Mouse (Mus musculus) kidney, adult 18-20 months (tissue): ENCODE data around the gene Gjc3.

Experiments used
- DNase-seq: peaks from one replicate; pipeline ENCODE4 v3.0.0; 2021

Gjc3 gene

DNA sequence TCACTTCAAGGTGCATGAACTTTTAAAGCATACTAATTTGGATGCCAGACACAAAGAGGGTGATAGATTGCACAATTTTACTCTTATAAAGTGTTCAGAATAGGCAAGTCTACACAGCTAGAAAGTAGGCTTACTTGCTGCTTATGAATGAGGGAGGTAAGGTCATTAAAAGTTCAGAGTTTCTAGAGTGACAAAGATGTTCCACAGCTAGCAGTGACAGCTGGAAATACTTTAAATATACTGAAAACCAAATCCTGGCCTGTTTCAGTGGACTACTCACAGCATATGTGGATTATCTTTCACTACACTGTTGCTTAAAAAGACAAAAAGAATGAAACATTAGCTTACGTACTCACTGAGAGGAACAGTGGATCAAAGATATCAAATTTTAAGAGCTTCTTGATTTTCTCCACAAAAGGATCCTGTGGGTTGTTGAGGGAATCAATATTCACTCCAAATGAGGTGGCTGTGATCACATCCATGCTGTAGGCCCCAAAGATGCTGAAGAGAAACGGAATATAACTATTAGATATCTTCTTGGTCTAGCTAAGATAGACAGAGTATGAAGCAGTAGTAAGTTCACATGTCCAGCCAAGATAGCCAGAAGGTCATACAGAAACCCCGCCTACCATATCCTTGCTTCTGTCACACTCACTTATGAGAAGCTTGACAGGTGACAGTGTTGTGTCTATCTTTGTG, 53.2 kb downstream of the Gjc3 start:
- DNase-seq: no peak
